Mouse (Mus musculus): ENCODE measurements around the gene Vmn2r93.

Gene Vmn2r93

DNA sequence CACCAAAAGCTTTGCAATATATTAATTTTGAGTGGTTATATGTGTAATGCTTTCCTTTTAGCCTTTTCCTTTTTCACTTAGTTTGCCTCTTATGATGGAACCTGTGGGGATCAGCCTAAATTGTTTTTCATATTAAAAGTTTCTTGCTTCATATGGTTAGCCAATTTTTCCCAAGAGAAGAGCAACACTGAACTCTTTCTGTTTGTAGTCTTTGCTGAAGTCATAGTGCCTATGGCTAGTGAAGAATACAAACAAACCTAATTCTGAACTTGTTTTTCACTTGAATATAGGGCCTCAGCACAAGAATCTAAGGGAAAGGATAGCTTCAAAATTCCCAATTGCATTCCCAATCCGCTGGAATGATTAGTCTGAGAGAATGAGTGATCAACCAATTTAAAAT, at the start of gene Vmn2r93:
Gene Vmn2r93 (plus strand): TSS at position 301 of the 400 bp plus-strand sequence.
- no peak for DNase-seq

DNA sequence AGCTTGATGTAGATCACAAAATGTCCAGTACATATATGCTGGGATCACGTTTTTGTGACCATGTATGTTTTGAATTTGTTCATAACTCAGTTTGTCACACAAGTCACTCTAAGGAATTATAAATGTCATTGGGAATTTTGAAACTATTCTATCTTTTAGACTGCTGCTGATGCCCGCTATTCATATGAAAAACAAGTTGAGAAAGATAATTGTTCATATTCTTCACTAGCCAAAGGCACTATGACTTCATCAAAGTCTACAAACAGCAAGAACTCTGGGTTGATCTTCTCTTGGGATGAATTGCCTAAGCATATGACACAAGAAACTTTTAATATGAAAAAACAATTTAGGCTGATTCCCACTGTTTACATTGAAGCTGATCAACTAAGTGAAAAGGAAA, 20.2 kb upstream of the Vmn2r93 start, which contains the start of gene Vmn2r94:
Gene Vmn2r94 (minus strand): TSS at position 101 of the 400 bp plus-strand sequence.
- no peak for DNase-seq

- DNase-seq, result no peak
Observed at GRCm38 (mm10) chr17:18323031-18323430, 25.1 kb downstream of the Vmn2r93 start.

GRCm38 (mm10) chr17:18360007-18360406, 62.1 kb downstream of the Vmn2r93 start:
- DNase-seq, result no peak

DNA sequence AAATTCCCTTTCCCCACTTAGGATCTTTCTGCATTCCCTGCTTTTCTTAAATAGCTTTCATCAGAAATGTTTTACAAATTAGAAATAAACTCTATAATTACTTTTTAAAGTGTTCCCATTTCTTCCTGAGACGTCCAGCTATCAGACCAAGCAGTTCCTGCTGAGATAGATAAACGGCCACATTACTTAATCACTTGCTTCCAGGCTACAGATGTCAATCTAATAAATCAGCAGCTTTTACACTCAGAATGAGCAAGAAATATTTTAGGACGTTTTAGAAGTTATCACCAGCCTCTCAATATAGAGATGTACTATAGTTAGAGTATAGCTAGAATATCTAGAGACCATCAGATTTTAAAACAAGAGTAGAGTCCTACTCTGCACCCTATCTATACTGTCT, 62.7 kb downstream of the Vmn2r93 start:
- DNase-seq, result no peak

Data from thymus, adult 18-20 months (tissue).